Mouse (Mus musculus) gastrocnemius, adult 18-20 months (tissue): ENCODE results near the gene Vti1a. TPM values are rescaled to one million over a fixed set of nuclear protein-coding genes. Genes with fewer than 3 reads are reported as not detected.

Experiments used
- DNase-seq: peaks from one replicate; pipeline ENCODE4 v3.0.0; 2021; ENCODE audit warnings: low spot score
- total RNA-seq, 2 experiments: library from RNA; stranded (reverse); gene quantifications; 2 replicates each; pipeline ENCODE4 v1.2.3; 2021

The Vti1a gene
- total RNA-seq, 2 experiments from 2014 or later, result 17.3 TPM

GRCm38 (mm10) chr19:55456325-55457091 lies 140.4 kb downstream of the Vti1a start:
- DNase-seq, result no peak

- DNase-seq, result no peak
Observed at GRCm38 (mm10) chr19:55461963-55462362, 145.9 kb downstream of the Vti1a start.

- DNase-seq, result no peak
Observed at GRCm38 (mm10) chr19:55463670-55464069, 147.6 kb downstream of the Vti1a start.

DNA sequence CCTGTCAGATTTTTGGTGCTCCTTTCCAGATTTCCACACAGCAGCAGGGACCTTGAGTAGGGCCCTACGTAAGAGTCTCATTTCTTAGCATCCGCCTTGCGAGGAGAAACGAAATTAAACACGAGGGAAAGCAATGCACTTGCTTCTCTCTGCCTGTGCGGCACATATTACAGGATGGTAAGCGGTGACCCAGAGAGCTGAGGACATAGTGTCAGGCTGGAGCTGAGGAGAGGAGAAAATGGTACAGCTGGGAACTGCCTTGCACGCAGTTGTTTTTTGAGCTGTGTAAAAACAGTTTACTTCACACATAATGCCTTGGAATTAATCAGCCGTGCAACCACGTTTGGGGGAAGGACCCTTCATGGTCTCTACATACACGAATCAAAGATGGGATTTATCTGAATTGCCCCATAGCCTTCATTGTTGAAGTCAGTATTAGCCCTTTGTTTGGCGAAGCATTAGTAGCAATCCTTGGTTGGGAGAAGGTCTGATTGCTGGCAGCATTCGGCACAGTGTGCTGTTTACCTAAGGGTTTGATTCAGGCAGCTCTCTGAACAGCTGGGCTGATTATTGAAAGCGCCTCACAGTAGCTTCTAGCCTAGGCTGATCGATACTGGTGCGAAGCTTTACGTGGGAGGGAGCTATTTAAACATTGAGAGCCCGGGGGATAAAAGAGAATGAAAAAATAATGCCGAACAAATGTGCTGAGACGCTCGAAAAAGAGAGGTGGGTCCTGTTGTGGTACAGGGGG lies 153.4 kb downstream of the Vti1a start:
- no peak for DNase-seq

DNA sequence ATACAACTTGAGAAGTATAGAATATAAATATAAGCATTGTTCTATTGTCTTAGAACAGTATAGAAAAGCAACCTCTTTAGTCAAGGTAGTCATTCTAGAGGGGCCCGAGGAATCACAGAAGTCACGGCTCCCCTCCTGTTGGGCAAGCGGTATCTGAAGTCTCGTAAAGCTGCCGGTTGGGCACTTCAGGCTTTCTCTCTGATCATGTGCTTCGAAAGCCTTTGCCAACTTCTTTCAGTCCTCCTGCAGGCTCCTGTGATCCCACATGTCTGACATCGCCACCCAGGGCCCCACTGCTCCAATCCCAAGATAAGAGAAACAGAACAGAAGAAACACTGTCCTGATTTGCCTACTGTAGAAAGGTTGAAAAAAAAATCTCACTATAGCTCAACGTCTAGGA lies 156.5 kb downstream of the Vti1a start:
- DNase-seq, result no peak

GRCm38 (mm10) chr19:55474225-55474624 lies 158.1 kb downstream of the Vti1a start:
- no peak for DNase-seq

GRCm38 (mm10) chr19:55480526-55480925 lies 164.4 kb downstream of the Vti1a start:
- no peak for DNase-seq

DNA sequence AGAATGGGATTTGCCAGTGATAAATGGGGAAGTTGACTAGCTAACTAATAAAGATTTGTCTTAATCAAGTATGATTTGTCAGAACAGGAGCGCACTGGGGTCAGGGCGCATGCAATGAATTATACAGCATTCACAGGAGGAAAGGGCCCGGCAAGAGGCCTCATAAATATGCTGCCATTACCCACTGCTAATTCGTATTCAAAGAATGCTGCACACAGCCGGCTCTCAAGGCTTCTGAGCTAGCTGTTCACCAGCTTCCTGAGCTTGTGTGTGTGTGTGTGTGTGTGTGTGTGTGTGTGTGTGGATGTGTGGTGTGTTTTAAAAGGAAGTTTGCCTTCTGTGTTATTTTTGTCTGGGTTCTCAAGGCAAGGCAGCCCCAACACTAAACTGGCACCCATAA lies 165.2 kb downstream of the Vti1a start:
- DNase-seq, result no peak

DNA sequence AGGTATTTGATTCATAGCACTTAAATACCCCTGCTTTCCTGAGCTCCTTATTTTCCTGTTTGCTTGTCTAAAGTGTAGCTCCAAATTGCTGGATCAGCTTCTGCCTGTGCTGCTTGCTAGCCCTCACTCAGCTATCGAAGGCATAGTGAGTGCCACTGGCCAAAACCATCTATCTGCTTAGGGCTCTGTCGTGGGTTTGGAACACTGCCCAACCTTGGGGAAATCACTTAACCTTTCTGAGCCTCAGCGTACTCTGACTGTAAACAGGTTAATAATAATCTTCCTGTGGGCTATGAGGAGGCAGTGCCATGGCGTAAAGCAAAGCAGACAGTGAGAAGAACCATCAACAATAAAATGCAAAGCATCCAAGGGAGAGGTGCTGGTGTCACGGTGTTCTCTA lies 167.4 kb downstream of the Vti1a start:
- no peak for DNase-seq

- no peak for DNase-seq
Observed at GRCm38 (mm10) chr19:55484559-55484958, 168.5 kb downstream of the Vti1a start.

GRCm38 (mm10) chr19:55486473-55486872 lies 170.4 kb downstream of the Vti1a start:
- DNase-seq, result no peak

DNA sequence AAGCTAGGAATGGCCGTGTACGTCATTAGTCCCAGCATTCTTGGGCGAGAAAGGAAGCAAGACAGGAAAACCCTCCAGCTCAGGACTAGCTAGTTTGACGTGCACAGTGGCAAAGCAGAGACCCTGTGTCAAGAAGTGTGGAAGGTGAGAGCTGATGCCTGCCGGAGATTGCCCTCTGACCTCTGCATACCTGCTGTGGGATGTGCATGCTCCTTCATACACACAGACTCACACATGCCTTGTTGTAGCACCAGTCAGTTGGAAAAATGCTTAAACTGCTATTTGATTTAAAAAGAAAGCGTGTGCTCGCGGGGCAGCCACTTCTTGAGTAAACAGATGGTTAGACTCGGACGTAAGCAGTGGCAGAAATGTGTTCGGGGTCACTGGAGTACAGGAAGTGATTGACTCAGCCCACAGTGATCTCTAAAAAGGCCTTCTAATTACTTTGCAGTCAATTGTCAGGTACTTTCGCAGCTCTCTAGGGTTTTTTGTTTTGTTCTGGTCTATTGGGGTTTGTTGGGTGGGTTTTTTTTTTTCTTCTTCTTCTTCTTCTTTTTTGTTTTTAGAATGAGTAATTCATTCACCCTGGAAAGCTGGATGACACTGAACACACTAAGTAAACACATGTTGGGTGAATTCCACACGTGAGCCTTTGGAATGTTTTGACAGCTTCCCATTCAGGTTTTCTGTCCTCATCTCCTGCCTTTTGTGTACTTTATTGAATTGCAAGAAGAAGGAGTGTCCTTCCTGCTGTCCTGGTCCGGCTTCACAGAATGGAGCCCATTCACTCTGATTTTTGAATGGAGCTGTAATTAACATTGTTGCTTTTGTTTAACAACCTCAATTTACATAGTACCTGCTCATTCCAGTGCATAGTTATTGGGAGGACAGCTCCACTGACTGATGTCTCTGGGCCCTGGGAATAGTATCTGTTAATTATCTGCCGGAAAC lies 175.3 kb downstream of the Vti1a start:
- no peak for DNase-seq

DNA sequence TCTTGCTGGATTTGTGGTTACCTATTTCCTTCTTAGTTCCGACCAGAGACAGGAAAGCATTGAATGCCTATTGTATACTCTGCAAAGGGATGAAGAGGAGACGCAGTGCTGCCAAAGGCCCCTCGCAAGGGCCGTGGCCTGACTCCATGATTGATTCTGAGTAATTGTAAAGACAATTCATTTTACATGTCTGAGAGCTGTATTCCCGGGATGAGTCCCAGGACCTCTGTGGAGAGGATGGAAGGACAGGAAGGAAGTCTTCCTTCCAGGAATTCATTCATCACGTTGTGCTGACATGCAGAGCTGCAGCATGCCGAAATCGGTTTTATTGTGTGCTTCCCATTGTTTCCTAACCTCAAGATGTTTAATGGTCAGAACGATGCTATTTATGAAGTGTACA lies 180.2 kb downstream of the Vti1a start:
- DNase-seq, result no peak

- DNase-seq, result no peak
Observed at GRCm38 (mm10) chr19:55499179-55499863, 183.2 kb downstream of the Vti1a start.

DNA sequence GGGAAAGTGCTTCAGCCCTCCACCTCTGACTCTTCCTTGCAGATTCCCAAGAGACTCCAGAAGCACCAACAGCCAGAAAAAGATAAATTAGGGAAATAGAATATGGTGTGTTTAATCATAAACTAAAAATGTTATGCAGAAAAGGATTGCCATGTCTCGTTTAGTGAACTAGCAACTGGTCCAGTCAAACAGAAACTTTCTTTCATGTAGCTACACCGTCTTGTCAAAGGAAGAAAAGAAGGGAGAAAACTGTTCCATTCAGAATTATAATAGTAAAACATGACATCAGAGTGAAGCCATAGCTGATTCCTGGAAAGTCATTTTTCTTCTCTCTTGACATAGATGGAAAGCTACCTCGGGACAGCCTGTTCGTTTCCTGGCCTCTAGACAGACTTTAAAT lies 185.9 kb downstream of the Vti1a start:
- DNase-seq, result no peak

DNA sequence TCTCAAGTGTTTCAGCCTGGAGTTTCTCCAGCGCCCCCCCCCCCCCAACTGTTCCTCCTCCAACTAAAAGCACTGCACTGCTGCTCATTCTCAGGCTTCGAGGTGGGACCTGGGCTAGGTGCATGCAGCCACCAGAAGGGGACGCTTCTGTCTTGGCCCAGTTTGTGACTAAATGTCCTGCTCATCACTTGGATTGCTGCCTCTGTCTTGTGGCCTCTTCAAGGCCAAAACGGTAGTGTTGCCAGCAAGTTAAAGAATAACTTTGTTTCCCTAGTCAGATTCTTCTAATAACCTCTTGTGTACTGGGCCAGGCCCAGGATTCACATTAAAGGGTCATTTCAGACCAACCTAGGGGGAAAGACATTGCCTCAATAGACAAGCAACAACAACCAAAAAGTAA lies 187.7 kb downstream of the Vti1a start:
- no peak for DNase-seq

- DNase-seq, result no peak
Observed at GRCm38 (mm10) chr19:55507748-55508147, 191.7 kb downstream of the Vti1a start.

GRCm38 (mm10) chr19:55508239-55508638 lies 192.1 kb downstream of the Vti1a start:
- no peak for DNase-seq

DNA sequence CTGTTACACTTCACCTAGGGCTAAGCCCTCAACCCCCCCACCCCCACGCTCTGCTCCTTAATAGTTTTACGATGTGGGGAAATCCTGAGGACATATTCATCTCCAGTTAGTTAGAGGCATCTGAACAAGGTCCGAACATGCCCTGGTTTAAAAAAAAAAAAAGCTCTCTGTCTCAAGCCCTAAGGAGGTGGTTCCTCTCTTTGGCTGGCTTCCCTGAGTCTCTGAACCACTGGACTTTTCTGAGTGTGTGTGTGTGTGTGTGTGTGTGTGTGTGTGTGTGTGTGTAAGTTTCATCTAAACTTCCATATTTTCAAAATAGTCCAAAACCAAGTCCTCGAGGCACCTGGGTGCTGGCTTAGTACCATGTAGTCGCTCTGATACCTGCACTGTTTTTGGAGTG lies 192.9 kb downstream of the Vti1a start:
- DNase-seq, result no peak

DNA sequence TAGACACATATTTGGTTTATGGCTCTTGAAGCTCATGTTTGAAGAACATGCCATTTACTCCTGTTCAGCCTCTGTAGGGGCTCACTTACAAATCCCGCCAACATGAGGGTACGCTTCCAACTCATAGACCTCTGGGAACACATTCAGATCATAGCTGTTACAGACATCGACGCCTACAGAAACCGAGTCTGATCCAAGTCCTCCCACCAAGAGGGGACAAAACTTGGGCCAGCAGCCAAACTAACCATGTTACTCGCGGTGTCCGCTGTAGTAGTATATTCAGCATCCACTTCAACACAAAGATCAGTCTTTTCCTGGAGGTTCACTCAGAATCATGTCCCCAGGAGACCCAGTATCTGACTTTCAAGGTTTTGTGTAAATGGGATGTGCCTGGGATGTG lies 193.5 kb downstream of the Vti1a start:
- DNase-seq, result no peak

- DNase-seq, result no peak
Observed at GRCm38 (mm10) chr19:55513941-55514340, 197.8 kb downstream of the Vti1a start.
